Mouse (Mus musculus): ENCODE data around the gene Tmem255b. TPM values are rescaled to one million over a fixed set of nuclear protein-coding genes. Genes with fewer than 3 reads are reported as not detected.
A peak's percentile ranks its signal among the peaks of the same experiment; 100 is the strongest.

Gene Tmem255b
- polyA plus RNA-seq, 1 experiment = 1.1 TPM

DNA sequence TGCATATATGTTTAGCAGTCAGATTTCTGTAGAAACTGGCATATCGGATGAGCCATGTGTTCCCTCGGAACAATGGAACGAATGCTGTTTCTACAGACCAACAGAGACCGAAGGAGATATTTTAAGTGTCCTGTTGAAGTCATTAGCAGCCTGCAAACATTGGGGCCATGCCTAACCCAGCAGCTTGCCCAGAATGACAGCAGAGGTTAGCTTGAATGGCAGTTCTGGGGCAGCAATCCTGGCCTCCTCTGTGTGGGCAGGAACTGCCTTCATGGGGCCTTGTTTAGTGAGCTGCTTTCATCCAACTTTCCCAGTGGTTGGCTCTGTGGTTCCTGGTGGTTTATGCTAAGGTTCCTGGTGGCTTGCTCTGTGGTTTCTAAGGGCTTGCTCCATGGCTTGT is 24.4 kb downstream of the Tmem255b start:
- TF ChIP-seq POLR2A (IDR thresholded peaks at IDR 0.05; ENCODE audit: low read depth, low read length) (no peak), CTCF (IDR thresholded peaks at IDR 0.05; ENCODE audit: extremely low read depth, insufficient read depth, insufficient read length, insufficient replicate concordance) (no peak)
- Histone ChIP-seq H3K4me1 (ENCODE audit: control insufficient read depth, insufficient read depth, insufficient read length) (no peaks in the 10 kb centered on the region), H3K27me3 (ENCODE audit: control insufficient read depth, insufficient read depth, low read length) (no peaks in the 10 kb centered on the region), H3K36me3 (ENCODE audit: control insufficient read depth, insufficient read depth, low read length) (no peaks in the 10 kb centered on the region), H3K4me3 (ENCODE audit: extremely low read depth, insufficient read depth, insufficient read length) (no peak overlapping the region), H3K27ac (ENCODE audit: insufficient read depth, low read length) (no peak overlapping the region)
- 98% methylated on average over 4 of the region's 4 CpGs for WGBS
- no peak for DNase-seq (ENCODE audit: low read depth in 1 of 2, low spot score in 2 of 2)

GRCm38 (mm10) chr8:13461085-13461765 is 26.2 kb downstream of the Tmem255b start:
- Histone ChIP-seq H3K4me1 (ENCODE audit: control insufficient read depth, insufficient read depth, insufficient read length) (no peaks in the 10 kb centered on the region), H3K36me3 (ENCODE audit: control insufficient read depth, insufficient read depth, low read length) (no peaks in the 10 kb centered on the region), H3K27me3 (ENCODE audit: control insufficient read depth, insufficient read depth, low read length) (no peaks in the 10 kb centered on the region), H3K4me3 (ENCODE audit: extremely low read depth, insufficient read depth, insufficient read length) (no peak overlapping the region), H3K27ac (ENCODE audit: insufficient read depth, low read length) (no peak overlapping the region)
- no peak for DNase-seq (ENCODE audit: low read depth in 1 of 2, low spot score in 2 of 2)
- TF ChIP-seq POLR2A (IDR thresholded peaks at IDR 0.05; ENCODE audit: low read depth, low read length) = no peak
- TF ChIP-seq CTCF (IDR thresholded peaks at IDR 0.05; ENCODE audit: extremely low read depth, insufficient read depth, insufficient read length, insufficient replicate concordance) = no peak
- 59% methylated on average over 17 of the region's 17 CpGs for WGBS

GRCm38 (mm10) chr8:13461843-13462242 is 26.9 kb downstream of the Tmem255b start:
- no peaks in the 10 kb centered on the region for H3K36me3 ChIP-seq (ENCODE audit: control insufficient read depth, insufficient read depth, low read length)
- peak; percentile 77; the same call in 1 of the 2 replicates for TF ChIP-seq CTCF (IDR thresholded peaks at IDR 0.05; ENCODE audit: extremely low read depth, insufficient read depth, insufficient read length, insufficient replicate concordance)
- no peak for TF ChIP-seq POLR2A (IDR thresholded peaks at IDR 0.05; ENCODE audit: low read depth, low read length)
- no peak overlapping the region for H3K27ac ChIP-seq (ENCODE audit: insufficient read depth, low read length)
- no peak overlapping the region for H3K4me3 ChIP-seq (ENCODE audit: extremely low read depth, insufficient read depth, insufficient read length)
- WGBS = 37% methylated on average over 4 of the region's 4 CpGs
- H3K27me3 ChIP-seq (ENCODE audit: control insufficient read depth, insufficient read depth, low read length) = no peaks in the 10 kb centered on the region
- peak in 1 of 2 experiments; percentile 52 for DNase-seq (ENCODE audit: low read depth in 1 of 2, low spot score in 2 of 2)
- H3K4me1 ChIP-seq (ENCODE audit: control insufficient read depth, insufficient read depth, insufficient read length) = no peaks in the 10 kb centered on the region

GRCm38 (mm10) chr8:13462392-13462791 is 27.4 kb downstream of the Tmem255b start:
- H3K27me3 ChIP-seq (ENCODE audit: control insufficient read depth, insufficient read depth, low read length) = no peaks in the 10 kb centered on the region
- H3K4me1 ChIP-seq (ENCODE audit: control insufficient read depth, insufficient read depth, insufficient read length) = no peaks in the 10 kb centered on the region
- no peak overlapping the region for H3K4me3 ChIP-seq (ENCODE audit: extremely low read depth, insufficient read depth, insufficient read length)
- no peaks in the 10 kb centered on the region for H3K36me3 ChIP-seq (ENCODE audit: control insufficient read depth, insufficient read depth, low read length)
- TF ChIP-seq POLR2A (IDR thresholded peaks at IDR 0.05; ENCODE audit: low read depth, low read length) = no peak
- TF ChIP-seq CTCF (IDR thresholded peaks at IDR 0.05; ENCODE audit: extremely low read depth, insufficient read depth, insufficient read length, insufficient replicate concordance) = no peak
- DNase-seq (ENCODE audit: low read depth in 1 of 2, low spot score in 2 of 2) = no peak
- H3K27ac ChIP-seq (ENCODE audit: insufficient read depth, low read length) = no peak overlapping the region
- WGBS = 84% methylated on average over 10 of the region's 10 CpGs

GRCm38 (mm10) chr8:13465324-13465723 is 30.3 kb downstream of the Tmem255b start:
- no peak for TF ChIP-seq CTCF (IDR thresholded peaks at IDR 0.05; ENCODE audit: extremely low read depth, insufficient read depth, insufficient read length, insufficient replicate concordance)
- no peak for TF ChIP-seq POLR2A (IDR thresholded peaks at IDR 0.05; ENCODE audit: low read depth, low read length)
- H3K4me1 ChIP-seq (ENCODE audit: control insufficient read depth, insufficient read depth, insufficient read length) = no peaks in the 10 kb centered on the region
- 75% methylated on average over 7 of the region's 7 CpGs for WGBS
- no peak for DNase-seq (ENCODE audit: low read depth in 1 of 2, low spot score in 2 of 2)
- H3K27me3 ChIP-seq (ENCODE audit: control insufficient read depth, insufficient read depth, low read length) = no peaks in the 10 kb centered on the region
- no peak overlapping the region for H3K4me3 ChIP-seq (ENCODE audit: extremely low read depth, insufficient read depth, insufficient read length)
- no peaks in the 10 kb centered on the region for H3K36me3 ChIP-seq (ENCODE audit: control insufficient read depth, insufficient read depth, low read length)
- H3K27ac ChIP-seq (ENCODE audit: insufficient read depth, low read length) = no peak overlapping the region

DNA sequence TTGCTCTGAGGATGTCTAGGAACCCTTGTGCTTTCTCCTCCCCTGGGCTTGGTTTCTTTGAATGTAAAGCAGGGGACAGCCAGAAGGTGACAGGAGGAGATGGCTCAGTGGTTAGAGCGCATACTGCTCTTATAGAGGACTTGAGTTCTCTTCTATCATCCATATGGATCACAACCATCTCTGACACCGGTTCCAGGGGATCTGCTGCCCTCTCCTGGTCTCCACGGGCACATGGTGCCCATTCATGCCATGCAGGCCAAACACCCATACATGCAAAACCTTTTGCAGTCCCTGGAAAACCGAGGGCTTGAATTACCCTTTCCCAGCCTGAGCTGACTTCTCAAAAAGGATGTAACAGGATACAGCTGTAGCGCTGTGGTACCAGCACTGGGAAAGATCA is 32.0 kb downstream of the Tmem255b start:
- Histone ChIP-seq H3K36me3 (ENCODE audit: control insufficient read depth, insufficient read depth, low read length) (no peaks in the 10 kb centered on the region), H3K4me3 (ENCODE audit: extremely low read depth, insufficient read depth, insufficient read length) (no peak overlapping the region), H3K27me3 (ENCODE audit: control insufficient read depth, insufficient read depth, low read length) (no peaks in the 10 kb centered on the region), H3K4me1 (ENCODE audit: control insufficient read depth, insufficient read depth, insufficient read length) (no peaks in the 10 kb centered on the region), H3K27ac (ENCODE audit: insufficient read depth, low read length) (no peak overlapping the region)
- DNase-seq (ENCODE audit: low read depth in 1 of 2, low spot score in 2 of 2) = no peak
- TF ChIP-seq POLR2A (IDR thresholded peaks at IDR 0.05; ENCODE audit: low read depth, low read length) = no peak
- peak; percentile 6; the same call in 1 of the 2 replicates for TF ChIP-seq CTCF (IDR thresholded peaks at IDR 0.05; ENCODE audit: extremely low read depth, insufficient read depth, insufficient read length, insufficient replicate concordance)
- WGBS = 73% methylated on average over 5 of the region's 5 CpGs

- H3K4me1 ChIP-seq (ENCODE audit: control insufficient read depth, insufficient read depth, insufficient read length) = no peaks in the 10 kb centered on the region
- no peak overlapping the region for H3K27ac ChIP-seq (ENCODE audit: insufficient read depth, low read length)
- WGBS = 87% methylated on average over 9 of the region's 9 CpGs
- H3K4me3 ChIP-seq (ENCODE audit: extremely low read depth, insufficient read depth, insufficient read length) = no peak overlapping the region
- no peak for TF ChIP-seq POLR2A (IDR thresholded peaks at IDR 0.05; ENCODE audit: low read depth, low read length)
- TF ChIP-seq CTCF (IDR thresholded peaks at IDR 0.05; ENCODE audit: extremely low read depth, insufficient read depth, insufficient read length, insufficient replicate concordance) = no peak
- H3K27me3 ChIP-seq (ENCODE audit: control insufficient read depth, insufficient read depth, low read length) = no peaks in the 10 kb centered on the region
- DNase-seq (ENCODE audit: low read depth in 1 of 2, low spot score in 2 of 2) = no peak
- no peaks in the 10 kb centered on the region for H3K36me3 ChIP-seq (ENCODE audit: control insufficient read depth, insufficient read depth, low read length)
Observed at GRCm38 (mm10) chr8:13468737-13469136, 33.7 kb downstream of the Tmem255b start.

Measured in spleen, adult 2 months (tissue).